Mouse (Mus musculus) myocyte (in vitro differentiated cells): ENCODE data around the gene Samd5.

ENCODE experiments used
- E2F4 ChIP-seq: IDR thresholded peaks from one replicate; pipeline ENCODE4 v1.6.1; 2011; ENCODE audit warnings: mild to moderate bottlenecking, control low read depth, moderate library complexity; ENCODE audit not compliant: insufficient read depth
- MAX ChIP-seq: IDR thresholded peaks from one replicate; pipeline ENCODE4 v1.6.1; 2011; ENCODE audit warnings: low read depth, mild to moderate bottlenecking, control low read depth
- MYOD1 ChIP-seq, 3 experiments: IDR thresholded peaks; one replicate each; pipeline ENCODE4 v1.6.1; 2011; ENCODE audit warnings: control low read depth in 2 of 3, low read depth in 2 of 3, mild to moderate bottlenecking in 2 of 3, moderate library complexity in 1 of 3; ENCODE audit not compliant: insufficient read length in 2 of 3, control insufficient read depth in 1 of 3
- MYOG ChIP-seq, 3 experiments: IDR thresholded peaks; one replicate each; pipeline ENCODE4 v1.6.1; 2011; ENCODE audit warnings: control low read depth in 2 of 3, low read depth in 2 of 3, mild to moderate bottlenecking in 2 of 3; ENCODE audit not compliant: insufficient read length in 2 of 3, control insufficient read depth in 1 of 3, insufficient read depth in 1 of 3
- POLR2A ChIP-seq: IDR thresholded peaks from one replicate; pipeline ENCODE4 v1.6.1; 2011; ENCODE audit warnings: low read depth, mild to moderate bottlenecking, control low read depth, moderate library complexity; ENCODE audit not compliant: insufficient read length
- POLR2AphosphoS2 ChIP-seq: IDR thresholded peaks from one replicate; pipeline ENCODE4 v1.6.1; 2011; ENCODE audit warnings: low read depth, control low read depth; ENCODE audit not compliant: insufficient read length
- TCF12 ChIP-seq: IDR thresholded peaks from one replicate; pipeline ENCODE4 v1.6.1; 2011; ENCODE audit warnings: mild to moderate bottlenecking, control low read depth; ENCODE audit not compliant: poor library complexity, insufficient read depth, severe bottlenecking

- TF ChIP-seq POLR2A (no peak), POLR2AphosphoS2 (no peak), MYOG (IDR thresholded peaks at IDR 0.05; ENCODE audit: control insufficient read depth in 1 of 3, insufficient read depth in 1 of 3, insufficient read length in 2 of 3, low read depth in 2 of 3) (no peak), TCF12 (no peak), MYOD1 (IDR thresholded peaks at IDR 0.05; ENCODE audit: control insufficient read depth in 1 of 3, insufficient read length in 2 of 3, low read depth in 2 of 3) (no peak), E2F4 (no peak), MAX (no peak)
Measured at GRCm38 (mm10) chr10:9621926-9622688, 52.9 kb downstream of the Samd5 start.
